35 mouse cellular contexts compared by ENCODE assay signal in genomic region chr14:27422301-27422700, GRCm38 (mm10).
"Had no signal": no experiment of that assay in that cellular context is flagged by ENCODE, and none has a peak within 500 bp of the region (broad histone marks: within the 10 kb centered on the region; RNA-seq: fewer than 3 reads in every experiment).

No protein-coding gene starts in this region.

- ATAC-seq: hindbrain, embryonic 16.5 days; hindbrain, postnatal 0 days; inflammation-experienced regulatory T-cells, adult 6 months; intestine, embryonic 15.5 days; intestine, embryonic 16.5 days; intestine, postnatal 0 days had no signal

- H3K27me3 ChIP-seq: heart, embryonic 12.5 days; heart, embryonic 13.5 days; heart, embryonic 15.5 days; hindbrain, embryonic 12.5 days; hindbrain, embryonic 13.5 days; hindbrain, embryonic 15.5 days; intestine, embryonic 15.5 days; kidney, embryonic 15.5 days had no signal

- H3K4me1 ChIP-seq: heart, embryonic 10.5 days; heart, embryonic 12.5 days; heart, embryonic 13.5 days; heart, embryonic 15.5 days; hindbrain, embryonic 10.5 days; hindbrain, embryonic 12.5 days; hindbrain, embryonic 13.5 days; hindbrain, embryonic 15.5 days; intestine, embryonic 15.5 days; kidney, embryonic 15.5 days had no signal

- H3K9ac ChIP-seq: heart, embryonic 12.5 days; heart, embryonic 13.5 days; heart, embryonic 15.5 days; hindbrain, embryonic 12.5 days; hindbrain, embryonic 13.5 days; hindbrain, embryonic 14.5 days; hindbrain, embryonic 15.5 days; intestine, embryonic 15.5 days; kidney, embryonic 15.5 days had no signal

- DNase-seq: heart, postnatal 10 days; heart, postnatal 14 days; heart, postnatal 36 days; heart, postnatal 4 days; kidney, adult 11 months; kidney, adult 18-20 months; kidney, adult 2 months; kidney, adult 8-10 months; kidney, adult 9 months; kidney, postnatal 10 days; kidney, postnatal 14 days; kidney, postnatal 25 days; kidney, postnatal 36 days; kidney, postnatal 4 days; layer of hippocampus, adult 9-11 months; layer of hippocampus, postnatal 36 days had no signal

- H3K4me3 ChIP-seq: heart, embryonic 10.5 days; heart, embryonic 12.5 days; heart, embryonic 13.5 days; heart, embryonic 15.5 days; hindbrain, embryonic 10.5 days; hindbrain, embryonic 12.5 days; hindbrain, embryonic 13.5 days; hindbrain, embryonic 15.5 days; intestine, embryonic 15.5 days; kidney, embryonic 15.5 days; layer of hippocampus, adult 2 months had no signal

- H3K27ac ChIP-seq: heart, embryonic 10.5 days; heart, embryonic 13.5 days; heart, embryonic 15.5 days; hindbrain, embryonic 10.5 days; hindbrain, embryonic 12.5 days; hindbrain, embryonic 13.5 days; hindbrain, embryonic 14.5 days; hindbrain, embryonic 15.5 days; hindbrain, postnatal 0 days; intestine, embryonic 15.5 days; kidney, embryonic 15.5 days; kidney, postnatal 0 days; layer of hippocampus, adult 2 months had no signal

- H3K9me3 ChIP-seq: heart, embryonic 10.5 days; heart, embryonic 15.5 days; hindbrain, embryonic 12.5 days; hindbrain, embryonic 13.5 days; hindbrain, embryonic 15.5 days; intestine, embryonic 15.5 days; kidney, embryonic 15.5 days had no signal

- H3K4me2 ChIP-seq: heart, embryonic 11.5 days; heart, embryonic 12.5 days; heart, embryonic 13.5 days; heart, embryonic 15.5 days; hindbrain, embryonic 12.5 days; hindbrain, embryonic 13.5 days; hindbrain, embryonic 14.5 days; hindbrain, embryonic 15.5 days; intestine, embryonic 15.5 days; kidney, embryonic 15.5 days had no signal

- H3K36me3 ChIP-seq: hindbrain, embryonic 10.5 days; hindbrain, embryonic 12.5 days; hindbrain, embryonic 13.5 days; hindbrain, embryonic 15.5 days; intestine, embryonic 15.5 days; kidney, embryonic 15.5 days had no signal
